Mouse (Mus musculus) gonadal fat pad, adult 2 months (tissue): ENCODE measurements around the gene Thrap3. TPM values are rescaled to one million over a fixed set of nuclear protein-coding genes. Genes with fewer than 3 reads are reported as not detected.

Experiments used
- DNase-seq: peaks from one replicate; pipeline ENCODE4 v3.0.0-alpha.2; 2012; ENCODE audit warnings: low read depth
- polyA plus RNA-seq: library from polyadenylated mRNA; depleted of rRNA; stranded (reverse); fragments of >200 nt; gene quantifications from 2 replicates; pipeline ENCODE4 v1.2.3, GENCODE M21; 2012; rRNA removed

Gene Thrap3
- polyA plus RNA-seq, 1 experiment = 50.6 TPM

DNA sequence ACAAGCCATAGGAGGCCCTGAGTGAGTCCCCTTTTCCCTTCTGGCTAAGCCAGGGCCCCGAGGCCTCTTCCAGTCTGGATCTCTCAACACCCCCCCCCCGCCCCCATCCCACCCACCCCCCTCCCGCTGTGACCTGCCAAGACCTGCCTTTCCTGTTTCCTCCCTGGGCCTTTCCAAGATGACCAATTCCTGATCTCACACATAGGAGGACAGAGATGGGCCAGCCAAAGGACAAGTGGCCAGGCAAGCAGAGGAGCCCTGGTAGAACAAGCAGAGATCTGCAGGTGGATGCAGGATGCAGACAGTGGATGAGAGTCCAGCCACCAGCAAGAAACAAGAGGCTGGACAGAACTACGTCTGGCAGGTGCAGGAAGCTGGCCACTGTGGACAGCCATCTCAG lies 57.2 kb downstream of the Thrap3 start:
- no peak for DNase-seq

DNA sequence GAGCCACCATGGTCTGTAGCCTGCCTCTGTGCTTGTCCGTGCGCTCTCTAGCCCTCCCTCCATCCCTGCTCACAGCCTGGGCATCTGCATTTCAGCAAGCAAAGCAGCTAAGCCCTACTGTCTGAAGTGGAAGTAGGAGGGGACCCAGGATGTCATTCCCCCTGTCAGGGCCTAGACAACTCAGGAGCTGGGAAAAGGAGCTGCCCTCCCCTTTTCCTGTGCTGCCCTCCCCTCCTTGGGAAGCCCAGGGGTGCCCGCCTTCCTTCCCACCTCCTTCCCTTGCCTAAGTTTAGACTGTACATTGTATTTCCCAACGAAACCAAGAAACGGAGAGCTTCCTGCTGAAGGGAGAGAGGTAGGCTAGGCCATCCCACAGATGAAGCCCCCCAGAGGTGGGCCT lies 61.5 kb downstream of the Thrap3 start:
- DNase-seq = no peak

DNA sequence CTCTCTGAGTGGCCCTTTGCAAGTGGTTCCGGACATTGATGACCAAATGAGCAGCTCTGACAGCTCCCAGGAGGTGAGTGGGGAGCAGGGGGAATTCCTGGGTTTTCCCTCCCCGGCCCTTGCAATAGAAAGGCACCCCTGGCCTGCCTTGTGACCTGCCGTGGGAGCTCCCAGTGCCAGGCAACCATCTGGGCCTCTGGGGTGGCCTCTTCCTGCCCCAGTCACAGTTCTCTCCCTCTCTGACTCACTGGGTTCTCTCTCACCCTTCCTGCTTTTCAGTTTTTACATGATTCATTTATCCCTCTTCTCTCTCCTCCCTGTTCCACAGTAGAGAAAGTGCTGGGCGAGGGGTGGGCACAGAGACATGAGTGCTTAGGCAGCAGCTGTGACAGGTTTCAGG lies 64.8 kb downstream of the Thrap3 start:
- no peak for DNase-seq

DNA sequence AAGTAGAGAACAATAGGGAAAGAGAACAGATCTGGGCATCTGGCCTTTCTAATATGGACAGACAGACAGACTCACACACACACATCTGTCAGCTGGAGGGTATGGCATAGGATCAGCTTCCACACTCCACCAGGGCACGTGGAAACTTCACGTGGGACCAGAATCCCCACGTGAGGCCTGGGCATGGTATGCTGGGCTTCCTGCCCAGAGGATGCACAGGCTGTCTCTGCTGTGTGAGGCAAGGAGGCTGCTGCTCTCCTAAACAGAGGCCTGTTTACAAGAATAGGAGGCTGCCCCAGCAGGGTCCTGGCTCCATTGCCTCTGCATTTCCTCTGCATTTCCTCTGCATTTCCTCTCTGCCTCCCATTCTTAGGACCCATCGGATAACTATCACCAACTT lies 67.9 kb downstream of the Thrap3 start:
- DNase-seq = no peak

DNA sequence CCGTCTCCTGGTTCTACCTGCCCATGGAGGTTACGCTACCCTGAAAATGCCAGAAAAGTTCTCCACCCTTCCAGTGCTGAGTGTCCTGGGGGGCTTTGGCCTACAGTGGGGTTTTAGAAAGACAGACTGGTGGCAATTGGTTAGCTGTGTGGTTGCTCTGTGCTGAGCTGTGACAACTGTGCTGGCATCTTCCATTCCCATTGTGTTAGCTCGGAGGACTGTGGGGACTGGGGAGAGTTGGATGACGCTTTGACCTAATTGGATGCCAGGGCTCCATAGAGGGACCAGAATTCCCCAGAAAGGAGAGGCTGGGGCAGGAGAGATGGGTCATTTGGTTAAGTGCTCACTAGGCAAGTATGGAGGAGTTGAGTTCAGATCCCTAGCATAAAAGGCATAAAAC lies 68.3 kb downstream of the Thrap3 start:
- no peak for DNase-seq

DNA sequence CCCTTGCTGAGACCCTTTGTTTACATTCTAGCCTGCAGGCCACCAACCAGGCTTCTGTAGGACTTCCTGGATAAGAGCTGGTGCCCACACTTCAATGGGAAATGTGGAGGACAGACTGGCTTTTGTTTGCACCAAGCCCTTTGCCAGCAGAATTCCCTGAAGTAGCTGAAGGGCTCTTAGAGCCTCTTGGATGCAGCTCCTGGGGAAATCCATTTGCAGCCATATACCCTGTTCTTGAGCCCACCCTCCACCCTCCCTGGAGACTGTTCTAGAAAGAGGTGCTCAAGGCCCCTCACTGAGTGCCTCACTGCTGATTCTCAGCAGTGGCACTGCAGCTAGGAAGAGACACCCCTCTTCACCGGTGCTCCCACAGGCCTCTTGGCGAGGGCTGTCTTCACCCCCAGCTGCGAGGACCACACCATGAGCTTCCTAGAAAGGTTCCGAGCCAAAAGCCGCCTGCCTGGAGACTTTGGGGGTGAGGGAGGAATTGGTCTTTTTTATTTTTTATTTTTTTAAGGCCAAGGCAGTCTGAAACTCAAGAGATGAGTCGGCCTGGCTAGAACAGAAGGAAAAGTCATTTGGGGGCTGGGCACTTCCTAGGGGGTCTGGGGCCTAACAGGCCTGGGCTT lies 69.8 kb downstream of the Thrap3 start:
- DNase-seq = no peak

DNA sequence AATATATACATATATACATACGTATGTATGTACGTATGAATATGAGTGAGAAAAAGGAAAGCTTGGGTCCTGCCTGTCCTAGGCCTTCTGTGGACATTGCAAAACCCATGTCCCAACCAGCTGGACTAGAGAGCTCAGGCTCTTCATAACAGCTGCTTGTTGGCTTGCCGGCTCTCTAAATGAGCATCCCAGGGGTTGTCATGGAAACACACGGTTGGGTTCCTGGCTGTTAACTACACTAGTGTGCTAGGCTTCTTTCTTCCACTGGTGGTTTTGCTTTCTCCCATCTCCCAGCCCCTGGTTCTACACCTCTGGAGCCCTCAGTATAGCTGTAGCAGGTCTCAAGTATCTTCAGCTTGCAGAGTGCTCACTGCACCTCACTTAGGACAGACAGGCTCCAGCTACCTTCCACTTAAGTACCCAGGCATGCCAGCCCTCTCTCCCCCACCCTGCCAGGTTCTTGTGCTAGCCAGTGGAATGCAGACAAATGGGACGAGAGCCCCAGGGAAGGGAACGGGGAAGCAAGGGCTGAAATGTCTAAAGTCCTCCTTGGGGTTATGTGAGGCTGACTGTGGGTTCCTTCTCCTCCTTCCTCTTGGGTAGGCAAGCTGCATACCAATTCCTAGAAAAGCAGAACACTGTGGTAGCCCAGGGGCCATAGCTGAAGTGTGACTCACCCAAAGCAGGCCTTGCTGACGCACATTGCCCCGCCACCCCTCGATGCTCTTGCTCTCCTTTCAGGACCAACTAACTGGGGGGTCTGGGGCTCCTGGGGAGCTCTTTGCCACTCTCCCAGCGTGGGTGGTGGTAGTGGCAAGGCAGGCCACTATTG lies 71.1 kb downstream of the Thrap3 start:
- DNase-seq = no peak

DNA sequence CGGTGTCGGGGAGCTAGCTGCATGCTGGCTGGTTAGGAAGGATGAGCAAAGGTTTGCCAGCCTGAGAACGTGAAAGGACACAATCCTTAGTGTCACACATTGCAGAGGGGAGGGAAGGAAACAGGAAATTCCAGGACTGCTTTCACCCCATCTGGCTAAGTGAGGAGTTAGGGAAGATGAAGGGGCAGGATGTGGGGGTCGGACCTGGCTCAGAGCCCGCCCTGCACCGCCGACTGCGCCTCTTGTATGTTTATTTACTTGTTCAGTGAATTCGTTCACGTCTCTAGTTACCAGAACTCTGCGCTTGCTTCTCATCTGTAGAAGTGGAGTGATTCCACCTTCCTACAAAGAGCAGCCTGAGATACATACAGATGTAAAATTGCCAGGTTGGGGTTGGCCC lies 72.1 kb downstream of the Thrap3 start:
- no peak for DNase-seq

DNA sequence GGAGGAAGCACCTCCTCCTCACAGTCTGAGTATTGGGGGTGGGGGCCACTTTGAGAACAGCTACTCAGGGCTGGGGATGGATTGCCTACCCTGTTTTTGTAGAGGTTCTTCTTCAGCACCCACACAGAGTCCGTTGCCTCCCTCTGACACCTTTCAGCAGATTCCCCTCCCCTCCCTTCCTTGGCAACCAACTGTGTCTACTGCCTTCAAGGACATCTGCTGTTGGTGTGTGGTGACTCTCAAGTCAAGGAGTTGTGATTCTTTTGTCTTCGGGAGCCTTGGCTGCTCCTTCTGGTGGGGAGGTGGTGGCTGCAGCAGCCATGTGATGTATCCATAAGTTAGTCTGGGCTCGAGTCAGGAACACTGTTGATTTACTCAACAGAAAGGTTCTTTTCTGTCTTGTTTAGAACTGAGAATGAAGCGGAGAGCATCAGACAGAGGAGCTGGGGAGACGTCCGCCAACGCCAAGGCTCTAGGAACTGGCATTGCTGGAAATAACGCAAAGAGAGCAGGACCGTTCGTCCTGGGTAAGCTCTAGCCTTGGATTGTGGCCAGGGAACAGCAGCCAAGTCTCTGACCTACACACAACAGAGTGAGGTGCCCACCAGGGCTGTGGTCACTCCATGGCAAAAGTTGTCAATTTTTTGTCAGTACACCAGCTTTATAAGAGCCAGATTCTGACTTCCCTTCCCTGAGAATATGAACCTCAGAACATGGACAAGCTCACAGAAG lies 79.1 kb downstream of the Thrap3 start:
- DNase-seq = no peak

DNA sequence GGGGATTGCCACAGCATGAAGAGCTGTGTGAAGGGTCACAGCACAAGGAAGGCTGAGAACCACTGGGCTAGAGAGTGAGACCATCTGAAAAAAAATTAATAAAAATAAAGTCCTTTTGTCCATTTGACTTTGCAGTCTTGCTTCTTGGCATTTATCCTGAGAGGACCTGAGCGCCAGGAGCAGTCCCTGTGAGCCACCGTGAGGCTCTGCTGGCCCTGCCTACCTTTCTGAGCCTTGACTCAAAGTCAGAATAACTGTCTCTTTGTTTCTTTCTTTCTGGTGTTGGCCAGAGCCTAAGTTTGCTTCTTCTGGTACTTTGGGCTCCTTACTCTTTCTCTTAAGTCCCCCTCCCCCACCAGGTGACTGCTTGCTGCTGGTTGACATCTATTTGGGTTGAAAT lies 82.1 kb downstream of the Thrap3 start:
- no peak for DNase-seq

DNA sequence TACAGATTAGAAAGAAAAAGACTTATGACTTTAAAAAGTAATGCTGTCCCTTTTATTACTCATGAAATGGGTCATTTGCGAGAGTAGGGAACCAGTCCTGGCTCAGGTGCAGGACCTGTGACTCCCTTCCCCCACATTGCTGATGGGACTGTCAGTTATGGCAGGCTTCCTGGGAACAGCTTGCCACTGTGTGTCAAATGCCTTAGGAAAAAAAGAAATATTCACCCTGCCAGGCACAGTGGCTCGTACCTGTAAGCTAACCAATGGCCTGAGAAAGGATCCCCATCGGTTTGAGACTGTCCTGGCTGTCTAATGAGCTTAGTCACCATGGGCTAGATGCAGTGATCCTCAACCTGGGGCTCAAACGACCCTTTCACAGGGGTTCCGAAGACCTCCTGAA lies 82.5 kb downstream of the Thrap3 start:
- DNase-seq = no peak

DNA sequence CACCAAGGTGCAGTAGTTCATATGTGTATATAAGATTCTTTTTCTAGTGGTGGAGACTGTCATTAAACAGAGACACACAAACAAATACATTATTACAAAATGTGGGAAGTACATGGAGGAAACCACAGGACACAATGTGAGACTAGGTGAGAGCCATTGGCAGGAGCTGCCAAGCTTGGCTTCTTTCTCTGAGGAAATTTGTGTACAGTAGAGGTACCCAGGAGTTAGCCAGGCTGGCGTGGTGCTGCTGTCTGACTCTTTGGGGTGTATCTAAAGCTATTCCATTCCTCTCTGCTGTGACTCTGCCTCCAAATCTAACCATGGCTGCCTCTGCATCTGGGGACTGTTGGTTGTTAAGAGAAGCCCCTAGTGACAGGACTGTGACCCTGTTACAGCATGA lies 83.5 kb downstream of the Thrap3 start:
- no peak for DNase-seq

DNA sequence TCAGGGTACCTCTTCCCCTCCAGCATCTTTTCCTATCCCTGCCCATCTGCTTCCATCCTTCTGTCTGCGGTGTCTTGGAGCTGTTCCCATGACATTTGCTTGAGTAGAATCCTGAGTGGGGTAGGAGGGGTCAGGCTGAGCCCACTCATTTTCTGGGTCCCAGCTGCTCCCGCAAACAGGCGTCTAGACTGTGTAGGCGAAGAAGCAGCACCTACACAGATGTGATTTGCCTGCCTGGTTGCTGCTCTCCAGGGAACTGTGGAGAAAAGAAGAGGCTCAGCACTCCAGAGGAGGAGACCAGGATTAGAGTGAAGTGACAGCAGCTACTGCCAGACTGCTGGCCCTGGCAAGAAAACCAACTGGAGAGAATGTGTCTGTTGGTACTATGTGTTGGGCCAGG lies 83.9 kb downstream of the Thrap3 start:
- no peak for DNase-seq

DNA sequence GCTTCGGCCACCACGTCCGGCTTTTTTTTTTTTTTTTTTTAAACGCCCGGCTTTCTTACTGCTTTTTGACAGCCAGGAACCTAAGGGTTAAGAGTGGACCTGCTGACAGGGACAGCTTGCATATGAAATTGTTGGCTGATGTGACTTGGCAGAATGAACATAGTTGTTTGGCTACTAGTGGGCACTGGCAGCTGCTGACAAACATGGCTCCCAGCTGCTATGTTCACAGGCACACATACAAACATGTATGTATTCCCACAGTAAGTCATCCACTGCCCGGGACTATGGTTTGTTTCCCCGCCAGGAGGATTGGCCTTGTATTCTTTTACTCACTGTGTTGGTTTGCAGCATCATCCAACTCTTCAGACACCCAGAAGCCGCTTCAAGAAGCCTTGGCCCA lies 85.4 kb downstream of the Thrap3 start:
- no peak for DNase-seq

DNA sequence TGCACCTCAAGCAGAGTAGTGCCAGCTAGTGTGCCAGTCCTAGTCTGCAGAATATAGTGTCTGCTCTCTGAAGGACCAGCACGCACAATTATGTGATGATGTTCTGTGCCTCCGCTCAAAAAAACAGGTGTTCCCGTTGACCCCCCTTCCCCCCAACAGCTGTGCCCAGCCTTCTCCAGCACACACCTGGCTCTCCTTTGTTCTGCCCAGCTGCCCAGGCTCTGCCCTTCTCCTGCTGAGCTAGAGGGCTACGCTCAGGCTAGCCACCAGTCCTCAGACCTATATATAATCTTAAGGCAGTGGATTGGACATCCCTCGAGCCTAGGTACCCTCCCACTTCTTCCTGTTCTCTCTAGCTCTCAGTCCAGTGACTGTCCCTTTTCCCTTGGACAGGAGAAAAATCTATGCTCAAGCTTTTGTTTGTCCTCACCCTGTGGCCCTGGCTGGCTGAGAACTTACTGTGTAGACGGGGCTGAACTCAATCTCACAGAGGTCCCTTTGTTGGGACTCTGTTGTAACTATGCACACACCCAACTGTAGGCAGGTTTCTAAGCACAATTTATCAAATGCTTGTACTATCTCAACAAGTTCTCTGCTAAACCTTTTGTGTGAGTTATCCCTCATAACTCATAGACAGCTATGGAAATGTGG lies 86.6 kb downstream of the Thrap3 start:
- DNase-seq = no peak

DNA sequence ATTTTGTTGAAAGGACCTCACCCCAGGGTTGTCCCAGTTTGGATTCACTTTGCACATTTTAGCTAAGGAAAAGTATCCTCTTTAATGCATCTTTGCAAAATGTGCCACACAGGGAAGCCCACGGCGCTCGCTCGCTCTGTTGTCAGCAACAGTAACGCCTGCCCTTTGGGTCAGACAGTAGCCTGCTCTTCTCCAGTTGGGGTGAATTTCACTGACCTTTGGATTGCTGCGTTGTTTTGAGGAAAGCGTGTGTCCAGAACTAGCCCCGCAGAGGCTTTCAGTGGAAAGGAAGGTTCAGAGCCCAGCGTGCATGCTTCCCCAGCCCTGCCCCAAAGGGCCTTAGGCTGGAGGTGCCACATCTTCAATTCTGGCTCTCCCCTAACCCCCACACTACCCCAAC lies 87.1 kb downstream of the Thrap3 start:
- DNase-seq = no peak

Other genes with a start within 250 kb of the Thrap3 start
- 2.2 and 4.7 TPM in 2 replicates for gene Csf3r, start 178.2 kb downstream of the Thrap3 start, polyA plus RNA-seq
- gene Mrps15, start 155.8 kb downstream of the Thrap3 start, polyA plus RNA-seq = 37.9 and 63.5 TPM in 2 replicates
- gene Oscp1, start 144.2 kb downstream of the Thrap3 start, polyA plus RNA-seq = 5.7 and 6.5 TPM in 2 replicates
- 49.0 and 55.2 TPM in 2 replicates for gene Lsm10, start 106.1 kb downstream of the Thrap3 start, polyA plus RNA-seq
- gene Stk40, start 98.8 kb downstream of the Thrap3 start, polyA plus RNA-seq = 31.3 and 34.3 TPM in 2 replicates
- gene Eva1b, start 55.0 kb downstream of the Thrap3 start, polyA plus RNA-seq = 50.8 and 52.3 TPM in 2 replicates
- 3.6 and 6.2 TPM in 2 replicates for gene Sh3d21, start 39.3 kb downstream of the Thrap3 start, polyA plus RNA-seq
- gene Map7d1, start 53.6 kb upstream of the Thrap3 start, polyA plus RNA-seq = 52.8 and 57.0 TPM in 2 replicates
- gene Trappc3, start 59.6 kb upstream of the Thrap3 start, polyA plus RNA-seq = 59.6 and 72.8 TPM in 2 replicates
- 5.0 and 6.0 TPM in 2 replicates for gene Col8a2, start 84.0 kb upstream of the Thrap3 start, polyA plus RNA-seq
- 34.5 and 38.0 TPM in 2 replicates for gene Adprhl2, start 118.9 kb upstream of the Thrap3 start, polyA plus RNA-seq
- 5.7 and 8.0 TPM in 2 replicates for gene Tekt2, start 122.9 kb upstream of the Thrap3 start, polyA plus RNA-seq
- gene Ago3, start 226.8 kb upstream of the Thrap3 start, polyA plus RNA-seq = 9.0 and 13.5 TPM in 2 replicates